Comparison of ENCODE assay signal across 19 mouse cellular contexts in the genomic region with DNA sequence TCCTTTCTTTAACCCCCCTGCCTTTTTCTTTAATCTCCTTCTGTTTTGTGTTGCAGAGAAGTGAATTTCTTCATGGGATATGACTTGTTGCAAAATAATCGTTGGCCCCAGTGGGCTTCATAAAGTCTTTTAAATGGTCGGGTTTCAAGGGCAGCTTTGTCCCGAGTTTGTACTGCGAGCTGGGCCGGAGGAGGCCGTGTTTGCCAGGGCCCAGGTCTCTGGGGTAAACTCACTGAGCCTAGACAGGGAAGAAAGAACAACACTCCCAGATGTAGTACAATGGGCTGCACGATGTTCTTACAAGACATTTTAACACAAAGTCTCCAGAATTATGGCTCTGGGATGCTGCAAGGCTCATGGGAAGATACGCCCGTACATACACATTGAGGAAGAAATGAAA. TPM values are rescaled to one million over a fixed set of nuclear protein-coding genes. Genes with fewer than 3 reads are reported as not detected.
DNase-seq lines count a peak whose midpoint lies in the region.
"Had no signal": no experiment of that assay in that cellular context is flagged by ENCODE, and none has a peak within 500 bp of the region (broad histone marks: within the 10 kb centered on the region; RNA-seq: fewer than 3 reads in every experiment).

No protein-coding gene starts in this region.

- intact Hi-C loops in heart, postnatal 36 days (cut with DNase I) = loop anchor here (10.0 kb wide), 2 partner anchors 532 to 622 kb away; no protein-coding TSS in a partner anchor

- DNase-seq in adrenal gland, postnatal 14 days = peak; percentile 71
- no peak for DNase-seq in adrenal gland, postnatal 25 days
- peak; percentile 21 for DNase-seq in testis, postnatal 14 days (ENCODE audit: low spot score)
- no peak for DNase-seq in testis, postnatal 10 days (ENCODE audit: low spot score)
- DNase-seq in heart, postnatal 36 days = peak; percentile 44 to 47
- DNase-seq in layer of hippocampus, adult 18-20 months (ENCODE audit: low spot score in 2 of 2) = no peak
- DNase-seq in cerebellum, adult 9-11 months = no peak
- no peak for DNase-seq in kidney, postnatal 25 days
- DNase-seq: cerebellum, adult 11-12 months; cerebellum, postnatal 25 days; kidney, adult 9 months; liver; lung, postnatal 10 days; midbrain, embryonic 14.5 days; spleen, adult 18-20 months; thymus, adult 18-20 months; thymus, postnatal 4 days had no signal

RNA-seq across cellular contexts. Expression of gene Bmper, which starts 23.5 kb away (rescaled TPM):
- 4.2 and 9.2 TPM in 2 replicates for total RNA-seq in adrenal gland, postnatal 14 days (2021)
- total RNA-seq in adrenal gland, postnatal 25 days (2021) = 1.8 and 3.2 TPM in 2 replicates
- 1 to 10 TPM; 3.1 to 4.3 TPM for total RNA-seq in heart, postnatal 36 days (2021)
- total RNA-seq in layer of hippocampus, adult 18-20 months (2021) = 1 to 10 TPM; 3.7 TPM
- total RNA-seq: megakaryocyte, adult 5-6 weeks; MEL had no signal

Comparison
In these comparisons a context has a peak if more than half of its experiments do, and no peak if none do; other contexts are left out.
1. DNase-seq: peak in adrenal gland, postnatal 14 days (single experiment), testis, postnatal 14 days (single experiment) and heart, postnatal 36 days (2 of 2); none in adrenal gland, postnatal 25 days (single experiment), testis, postnatal 10 days (single experiment), layer of hippocampus, adult 18-20 months (0 of 2), cerebellum, adult 9-11 months (single experiment) and kidney, postnatal 25 days (0 of 2).